Mouse (Mus musculus) forebrain, embryonic 14.5 days (tissue): ENCODE results near the gene Aldh1a3. TPM values are rescaled to one million over a fixed set of nuclear protein-coding genes. Genes with fewer than 3 reads are reported as not detected.

Experiments used
- ATAC-seq: fragments of 200-750 bp; cut with Nextera tagmentation; 2 replicates; pipeline ENCODE4 v1.8.0; 2017; ENCODE audit warnings: mild to moderate bottlenecking, moderate library complexity
- DNase-seq: peaks from one replicate; pipeline ENCODE4 v3.0.0-alpha.2; 2015; ENCODE audit warnings: low spot score
- H3K27ac ChIP-seq: fragments of 300-500 bp; sonication (generic); 2 replicates; pipeline ENCODE4 v1.5.1; 2014; ENCODE audit warnings: low read depth, mild to moderate bottlenecking, control low read depth, low read length, moderate library complexity
- H3K27me3 ChIP-seq: fragments of 300-500 bp; sonication (generic); replicated peaks from 2 replicates; pipeline ENCODE4 v1.6.1; 2014; ENCODE audit warnings: low read length, control low read depth, mixed read lengths; ENCODE audit not compliant: control insufficient read depth, insufficient read depth
- H3K36me3 ChIP-seq: fragments of 300-500 bp; sonication (generic); 2 replicates; pipeline ENCODE4 v1.6.1; 2014; ENCODE audit warnings: low read length, control low read depth; ENCODE audit not compliant: control insufficient read depth, insufficient read depth
- H3K4me1 ChIP-seq: fragments of 300-500 bp; sonication (generic); 2 replicates; pipeline ENCODE4 v1.6.1; 2014; ENCODE audit warnings: antibody characterized with exemption, low read length, control low read depth; ENCODE audit not compliant: control insufficient read depth, insufficient read depth
- H3K4me2 ChIP-seq: fragments of 300-500 bp; sonication (generic); 2 replicates; pipeline ENCODE4 v1.6.1; 2014; ENCODE audit warnings: mild to moderate bottlenecking, control low read depth, low read length
- H3K4me3 ChIP-seq: fragments of 300-500 bp; sonication (generic); 2 replicates; pipeline ENCODE4 v1.5.1; 2014; ENCODE audit warnings: low read depth, low read length, control low read depth
- H3K9ac ChIP-seq: fragments of 300-500 bp; sonication (generic); 2 replicates; pipeline ENCODE4 v1.6.1; 2014; ENCODE audit warnings: mild to moderate bottlenecking, low read length, control low read depth, moderate library complexity
- H3K9me3 ChIP-seq: fragments of 300-500 bp; sonication (generic); replicated peaks from 2 replicates; pipeline ENCODE4 v1.6.1; 2016; ENCODE audit warnings: low read length, control low read depth, mixed read lengths; ENCODE audit not compliant: control insufficient read depth
- WGBS: fragments of 180-500 bp; shearing (Covaris S2); extraction: QIAGEN DNeasy Blood & Tissue Kit; methylation state at CpG from one replicate; pipeline ENCODE4 v1.1.7; 2014; 5-methylcytosine and 5-hydroxymethylcytosine counted together
- polyA plus RNA-seq: library from polyadenylated mRNA; unstranded; fragments of >200 nt; fragmentation: Nextera tagmentation; extraction: Ambion mirVana; gene quantifications from 2 replicates; pipeline ENCODE4 v1.2.1, GENCODE M21; 2014

Aldh1a3 gene
- polyA plus RNA-seq, 1 experiment from 2014 or later: 5.4 TPM

- ATAC-seq (no peak), DNase-seq (no peak)
- Histone ChIP-seq H3K4me2 (no peak overlapping the region), H3K9ac (no peak overlapping the region), H3K36me3 (no peaks in the 10 kb centered on the region), H3K27me3 (no peaks in the 10 kb centered on the region), H3K4me1 (no peaks in the 10 kb centered on the region), H3K9me3 (no peaks in the 10 kb centered on the region), H3K27ac (no peak overlapping the region), H3K4me3 (no peak overlapping the region)
- WGBS: 74% methylated on average over 4 of the region's 4 CpGs
Measured at GRCm38 (mm10) chr7:66404802-66405201, 22.5 kb downstream of the Aldh1a3 start.

- Histone ChIP-seq H3K9ac (no peak overlapping the region), H3K9me3 (no peaks in the 10 kb centered on the region), H3K27ac (no peak overlapping the region), H3K4me3 (no peak overlapping the region), H3K27me3 (no peaks in the 10 kb centered on the region), H3K4me1 (no peaks in the 10 kb centered on the region), H3K36me3 (no peaks in the 10 kb centered on the region), H3K4me2 (no peak overlapping the region)
- WGBS: 84% methylated on average over 10 of the region's 10 CpGs
- DNase-seq (no peak), ATAC-seq (no peak)
Measured at GRCm38 (mm10) chr7:66404141-66404540, 23.2 kb downstream of the Aldh1a3 start.

GRCm38 (mm10) chr7:66402876-66403275, 24.4 kb downstream of the Aldh1a3 start:
- Histone ChIP-seq H3K27me3 (no peaks in the 10 kb centered on the region), H3K4me3 (no peak overlapping the region), H3K9ac (no peak overlapping the region), H3K9me3 (no peaks in the 10 kb centered on the region), H3K4me1 (no peaks in the 10 kb centered on the region), H3K36me3 (no peaks in the 10 kb centered on the region), H3K27ac (no peak overlapping the region), H3K4me2 (no peak overlapping the region)
- ATAC-seq: no peak
- DNase-seq: no peak
- 87% methylated on average over 5 of the region's 5 CpGs for WGBS

- no peak overlapping the region for H3K27ac ChIP-seq
- ATAC-seq: no peak
- no peak overlapping the region for H3K4me3 ChIP-seq
- no peak for DNase-seq
- H3K27me3 ChIP-seq: no peaks in the 10 kb centered on the region
- no peaks in the 10 kb centered on the region for H3K36me3 ChIP-seq
- no peak overlapping the region for H3K4me2 ChIP-seq
- no peak overlapping the region for H3K9ac ChIP-seq
- no peaks in the 10 kb centered on the region for H3K4me1 ChIP-seq
- 39% methylated on average over 8 of the region's 8 CpGs for WGBS
- H3K9me3 ChIP-seq: no peaks in the 10 kb centered on the region
Measured at GRCm38 (mm10) chr7:66401605-66402004, 25.7 kb downstream of the Aldh1a3 start.

- no peaks in the 10 kb centered on the region for H3K36me3 ChIP-seq
- 77% methylated on average over 3 of the region's 3 CpGs for WGBS
- no peak for ATAC-seq
- no peaks in the 10 kb centered on the region for H3K4me1 ChIP-seq
- no peaks in the 10 kb centered on the region for H3K27me3 ChIP-seq
- H3K4me2 ChIP-seq: no peak overlapping the region
- H3K9ac ChIP-seq: no peak overlapping the region
- no peak overlapping the region for H3K27ac ChIP-seq
- H3K4me3 ChIP-seq: no peak overlapping the region
- DNase-seq: no peak
- H3K9me3 ChIP-seq: no peaks in the 10 kb centered on the region
Measured at GRCm38 (mm10) chr7:66397288-66397687, 30.0 kb downstream of the Aldh1a3 start.

- H3K4me2 ChIP-seq: peak overlapping the region; percentile 96
- H3K27ac ChIP-seq: no peak overlapping the region
- DNase-seq: peak; percentile 88
- peak; percentile 72 for ATAC-seq
- H3K4me3 ChIP-seq: peak overlapping the region; percentile 48
- no peaks in the 10 kb centered on the region for H3K9me3 ChIP-seq
- peaks cover 13% of the 10 kb centered on the region; the same call in 1 of the 2 replicates for H3K4me1 ChIP-seq
- peak overlapping the region; percentile 68 for H3K9ac ChIP-seq
- H3K36me3 ChIP-seq: no peaks in the 10 kb centered on the region
- H3K27me3 ChIP-seq: peaks cover 7% of the 10 kb centered on the region; the same call in 1 of the 2 replicates
- 13% methylated on average over 28 of the region's 28 CpGs for WGBS
Measured at GRCm38 (mm10) chr7:66388621-66389532, 38.4 kb downstream of the Aldh1a3 start.

GRCm38 (mm10) chr7:66387813-66388521, 39.4 kb downstream of the Aldh1a3 start, which contains the start of gene Lrrk1:
Gene Lrrk1 (minus strand): TSS chr7:66388350.
- H3K4me3 ChIP-seq: peak within 1 kb of the TSS; percentile 48
- peak within 1 kb of the TSS; percentile 96 for H3K4me2 ChIP-seq
- no peaks in the 10 kb centered on the region for H3K36me3 ChIP-seq
- H3K27me3 ChIP-seq: peaks cover 7% of the 10 kb centered on the region; the same call in 1 of the 2 replicates
- ATAC-seq: peak; percentile 69
- H3K4me1 ChIP-seq: peaks cover 13% of the 10 kb centered on the region; the same call in 1 of the 2 replicates
- H3K9me3 ChIP-seq: no peaks in the 10 kb centered on the region
- peak; percentile 29 for DNase-seq
- peak within 1 kb of the TSS; percentile 68 for H3K9ac ChIP-seq
- under 1% methylated on average over 67 of the region's 70 CpGs for WGBS
- H3K27ac ChIP-seq: no peak within 1 kb of the TSS

GRCm38 (mm10) chr7:66387419-66387812, 39.9 kb downstream of the Aldh1a3 start:
- WGBS: 2% methylated on average over 13 of the region's 13 CpGs
- no peak; the same call in 1 of the 2 replicates for ATAC-seq
- Histone ChIP-seq H3K36me3 (no peaks in the 10 kb centered on the region), H3K27ac (no peak overlapping the region), H3K9ac (peak overlapping the region; percentile 68), H3K4me2 (peak overlapping the region; percentile 96), H3K4me1 (peaks cover 13% of the 10 kb centered on the region; the same call in 1 of the 2 replicates), H3K27me3 (peaks cover 7% of the 10 kb centered on the region; the same call in 1 of the 2 replicates), H3K9me3 (no peaks in the 10 kb centered on the region), H3K4me3 (peak overlapping the region; percentile 48)
- peak; percentile 11 for DNase-seq
